ENCODE assay signal across 8 mouse cellular contexts in genomic region chr17:3273108-3274091, GRCm38 (mm10). TPM values are rescaled to one million over a fixed set of nuclear protein-coding genes. Genes with fewer than 3 reads are reported as not detected.
DNase-seq lines count a peak whose midpoint lies in the region; ATAC-seq and TF ChIP-seq lines count a peak whose summit lies in the region.

No protein-coding gene starts in this region.

- no peaks in the 10 kb centered on the region for H3K9me3 ChIP-seq in MEL (replicated peaks; ENCODE audit: insufficient read depth, low read length)
- no peaks in the 10 kb centered on the region for H3K9me3 ChIP-seq in lung, embryonic 15.5 days

- TF ChIP-seq CTCF in MEL (IDR thresholded peaks at IDR 0.05 in 2 of 3, conservative IDR thresholded peaks at IDR 0.05 in 1 of 3; ENCODE audit: control insufficient read depth in 1 of 3, insufficient read depth in 1 of 3, low read depth in 2 of 3, low read length in 3 of 3, poor library complexity in 1 of 3, severe bottlenecking in 1 of 3) = peak; percentile 54 to 70 (median 66); a peak in 5 of 6 replicates
- no peak for TF ChIP-seq CTCF in thymus, adult 2 months (IDR thresholded peaks at IDR 0.05; ENCODE audit: borderline replicate concordance, control insufficient read depth, extremely low read depth, insufficient read depth, low read length, poor library complexity)

- peaks cover 0 to 4% of the 10 kb centered on the region in 2 experiments; a peak in 2 of 4 replicates for H3K36me3 ChIP-seq in MEL (ENCODE audit: control insufficient read depth in 1 of 2, insufficient read depth in 2 of 2, low read length in 2 of 2)
- H3K36me3 ChIP-seq in lung, embryonic 15.5 days = no peaks in the 10 kb centered on the region
- no peaks in the 10 kb centered on the region for H3K36me3 ChIP-seq in thymus, adult 2 months (ENCODE audit: control insufficient read depth, insufficient read depth, low read length)

- no peak overlapping the region for H3K4me2 ChIP-seq in lung, embryonic 15.5 days

- peak; percentile 90 for DNase-seq in MEL (ENCODE audit: low read depth, low spot score)
- DNase-seq in cerebellum, adult 8-10 months = peak; percentile 77
- DNase-seq in layer of hippocampus, adult 9-10 months (ENCODE audit: low spot score) = peak; percentile 78
- peak; percentile 54 for DNase-seq in ovary, postnatal 10 days (ENCODE audit: low spot score)
- peak; percentile 58 for DNase-seq in thymus, adult 2 months

- H3K27me3 ChIP-seq in MEL (ENCODE audit: control insufficient read depth in 1 of 2, insufficient read depth in 2 of 2, low read length in 2 of 2) = no peaks in the 10 kb centered on the region
- H3K27me3 ChIP-seq in lung, embryonic 15.5 days = no peaks in the 10 kb centered on the region
- no peaks in the 10 kb centered on the region for H3K27me3 ChIP-seq in thymus, adult 2 months (ENCODE audit: control insufficient read depth, insufficient read depth, low read length)

- peak overlapping the region; percentile 57 for H3K27ac ChIP-seq in MEL (ENCODE audit: control insufficient read depth, low read depth, low read length)
- no peak overlapping the region for H3K27ac ChIP-seq in lung, embryonic 15.5 days
- no peak overlapping the region for H3K27ac ChIP-seq in thymus, adult 2 months (ENCODE audit: control insufficient read depth, insufficient read depth, low read length)

- 38% methylated on average over 22 of the region's 22 CpGs for whole genome bisulfite sequencing in lung, embryonic 15.5 days
- 59% methylated on average over 22 of the region's 22 CpGs for WGBS in thymus, adult 2 months

- ATAC-seq in frontal cortex, adult (ENCODE audit: low TSS enrichment) = peak; percentile 86
- ATAC-seq in hematopoietic stem cell, adult 5-6 weeks (replicated peaks in 1 of 2; ENCODE audit: insufficient read depth in 1 of 2, low FRiP score in 2 of 2, low TSS enrichment in 1 of 2, low read depth in 1 of 2, poor library complexity in 2 of 2, severe bottlenecking in 2 of 2) = peak; percentile 80 to 85
- ATAC-seq in lung, embryonic 15.5 days (ENCODE audit: borderline replicate concordance, extremely low read depth, low FRiP score, low TSS enrichment) = peak; percentile 53; the same call in 1 of the 2 replicates

- H3K4me1 ChIP-seq in MEL (ENCODE audit: control insufficient read depth in 1 of 2, insufficient read depth in 2 of 2, low read length in 2 of 2) = peaks cover 0 to 8% of the 10 kb centered on the region in 2 experiments; a peak in 2 of 4 replicates
- H3K4me1 ChIP-seq in lung, embryonic 15.5 days = peaks cover 19% of the 10 kb centered on the region
- no peaks in the 10 kb centered on the region for H3K4me1 ChIP-seq in thymus, adult 2 months (replicated peaks; ENCODE audit: control insufficient read depth, insufficient read depth, low read length)

- H3K9ac ChIP-seq in MEL (ENCODE audit: control insufficient read depth, low read depth, low read length, poor library complexity, severe bottlenecking) = peak overlapping the region; percentile 60
- no peak overlapping the region for H3K9ac ChIP-seq in lung, embryonic 15.5 days

- no peaks in the 10 kb centered on the region for H3K79me2 ChIP-seq in MEL (ENCODE audit: control insufficient read depth, insufficient read depth, low read length, poor library complexity)

- peak; percentile 63 for TF ChIP-seq RAD21 in MEL (IDR thresholded peaks at IDR 0.05; ENCODE audit: low read depth, low read length)

- no peak for TF ChIP-seq POLR2A in MEL (IDR thresholded peaks at IDR 0.05; ENCODE audit: control insufficient read depth in 1 of 2, insufficient read depth in 1 of 2, low read depth in 1 of 2, low read length in 2 of 2, poor library complexity in 1 of 2)
- TF ChIP-seq POLR2A in thymus, adult 2 months (IDR thresholded peaks at IDR 0.05; ENCODE audit: control insufficient read depth, extremely low read depth, insufficient read depth, low read length, poor library complexity) = no peak

- peak overlapping the region; percentile 5 to 56; a peak in 3 of 4 replicates for H3K4me3 ChIP-seq in MEL (ENCODE audit: control insufficient read depth in 1 of 2, insufficient read depth in 1 of 2, low read depth in 2 of 2, low read length in 2 of 2)
- H3K4me3 ChIP-seq in lung, embryonic 15.5 days = no peak overlapping the region
- H3K4me3 ChIP-seq in thymus, adult 2 months (ENCODE audit: control insufficient read depth, insufficient read depth, low read length) = no peak overlapping the region

- peak; percentile 53 to 63; a peak in 3 of 4 replicates for TF ChIP-seq EP300 in MEL (IDR thresholded peaks at IDR 0.05; ENCODE audit: low read depth in 1 of 2, low read length in 2 of 2)

TF ChIP-seq in MEL, 35 proteins besides CTCF, POLR2A, EP300 and RAD21:
- TF ChIP-seq USF1 (IDR thresholded peaks at IDR 0.05; ENCODE audit: low read depth, low read length) (no peak), SIN3A (IDR thresholded peaks at IDR 0.05; ENCODE audit: low read length) (no peak), ZMIZ1 (IDR thresholded peaks at IDR 0.05; ENCODE audit: low read depth, low read length) (no peak), UBTF (IDR thresholded peaks at IDR 0.05; ENCODE audit: borderline replicate concordance, insufficient read depth, low read depth, low read length) (no peak), MAFK (IDR thresholded peaks at IDR 0.05; ENCODE audit: borderline replicate concordance, low read depth, low read length) (no peak), MAZ (IDR thresholded peaks at IDR 0.05; ENCODE audit: low read depth, low read length) (no peak), GABPA (IDR thresholded peaks at IDR 0.05; ENCODE audit: low read depth, low read length) (no peak), POLR2AphosphoS5 (IDR thresholded peaks at IDR 0.05; ENCODE audit: borderline replicate concordance, low read depth, low read length) (no peak), JUND (IDR thresholded peaks at IDR 0.05; ENCODE audit: low read depth, low read length) (no peak), ZKSCAN1 (IDR thresholded peaks at IDR 0.05; ENCODE audit: low read depth, low read length) (no peak), ETS1 (IDR thresholded peaks at IDR 0.05; ENCODE audit: low read depth, low read length) (peak; percentile 40), MYC (IDR thresholded peaks at IDR 0.05; ENCODE audit: low read depth, low read length) (no peak), NRF1 (IDR thresholded peaks at IDR 0.05; ENCODE audit: insufficient read depth, low read depth, low read length, poor library complexity, severe bottlenecking) (no peak), MAX (IDR thresholded peaks at IDR 0.05; ENCODE audit: low read length) (no peak), ZNF384 (IDR thresholded peaks at IDR 0.05; ENCODE audit: low read depth, low read length) (no peak), MXI1 (IDR thresholded peaks at IDR 0.05; ENCODE audit: low read depth, low read length) (0 out of 2 replicates have a peak, but pooled peaks have one; percentile 40), GATA1 (IDR thresholded peaks at IDR 0.05; ENCODE audit: low read depth, low read length) (peak; percentile 78), E2F4 (IDR thresholded peaks at IDR 0.05; ENCODE audit: borderline replicate concordance, low read depth, low read length) (no peak), POLR2AphosphoS2 (IDR thresholded peaks at IDR 0.05; ENCODE audit: low read length) (no peak), HCFC1 (IDR thresholded peaks at IDR 0.05; ENCODE audit: low read depth, low read length) (no peak), MEF2A (IDR thresholded peaks at IDR 0.05; ENCODE audit: extremely low read depth, insufficient replicate concordance, low read depth, low read length, poor library complexity, severe bottlenecking) (no peak), BHLHE40 (IDR thresholded peaks at IDR 0.05; ENCODE audit: borderline replicate concordance, low read depth, low read length) (no peak), TBP (IDR thresholded peaks at IDR 0.05; ENCODE audit: low read depth, low read length) (no peak), SMC3 (IDR thresholded peaks at IDR 0.05; ENCODE audit: low read depth, low read length) (peak; percentile 51), NELFE (IDR thresholded peaks at IDR 0.05; ENCODE audit: low read depth, low read length) (no peak), USF2 (IDR thresholded peaks at IDR 0.05; ENCODE audit: borderline replicate concordance in 1 of 2, insufficient read depth in 1 of 2, low read depth in 1 of 2, low read length in 2 of 2) (no peak), ELF1 (IDR thresholded peaks at IDR 0.05; ENCODE audit: low read depth, low read length) (no peak), CHD2 (IDR thresholded peaks at IDR 0.05; ENCODE audit: low read length) (no peak), MYB (IDR thresholded peaks at IDR 0.05; ENCODE audit: low read depth, low read length) (no peak), TAL1 (IDR thresholded peaks at IDR 0.05; ENCODE audit: low read length) (peak; percentile 64), KAT2A (conservative IDR thresholded peaks at IDR 0.05; ENCODE audit: low read depth, low read length) (no peak), CHD1 (IDR thresholded peaks at IDR 0.05; ENCODE audit: low read depth, low read length) (no peak), TCF12 (IDR thresholded peaks at IDR 0.05; ENCODE audit: low read depth, low read length) (peak; percentile 72), RCOR1 (IDR thresholded peaks at IDR 0.05; ENCODE audit: low read depth, low read length) (peak; percentile 86), ZC3H11A (IDR thresholded peaks at IDR 0.05; ENCODE audit: low read depth, low read length) (peak; percentile 16; the same call in 1 of the 2 replicates)

RNA-seq across cellular contexts. Expression of gene Tiam2, which starts 53.0 kb away (rescaled TPM):
- total RNA-seq in MEL (2012; rRNA removed) = 0.10 and 0.42 TPM in 2 replicates
- polyA plus RNA-seq in MEL (2012; ENCODE audit: insufficient read depth in 1 of 2, insufficient read length in 2 of 2, low read depth in 1 of 2, low replicate concordance in 2 of 2, missing spikeins in 1 of 2) = 1 to 10 TPM in 1 of 2 experiments, not detected in 1; 1.9 TPM
- total RNA-seq in hematopoietic stem cell, adult 5-6 weeks (2017) = 3.3 and 11.6 TPM in 2 replicates
- 5.4 and 5.6 TPM in 2 replicates for polyA plus RNA-seq in lung, embryonic 15.5 days (2015; fragmentation: Nextera tagmentation; extraction: Ambion mirVana)
- polyA plus RNA-seq in thymus, adult 2 months (2012; rRNA removed) = 0.36 and 0.47 TPM in 2 replicates

Comparison
In these comparisons a context has a peak if more than half of its experiments do, and no peak if none do; other contexts are left out.
1. H3K4me3 ChIP-seq: peak in MEL (2 of 2); none in lung, embryonic 15.5 days (single experiment) and thymus, adult 2 months (single experiment).
2. Peak in every context shown above with its lines, with median percentiles within 50 percentile points of each other: DNase-seq and ATAC-seq.